Mouse (Mus musculus): ENCODE data around the gene Ascl5. TPM values are rescaled to one million over a fixed set of nuclear protein-coding genes. Genes with fewer than 3 reads are reported as not detected.

Ascl5 gene
- polyA plus RNA-seq, 1 experiment, result 0.36 TPM

GRCm38 (mm10) chr1:136055771-136056170, 5.2 kb downstream of the Ascl5 start:
- H3K36me3 ChIP-seq (ENCODE audit: control insufficient read depth, insufficient read depth), result no peaks in the 10 kb centered on the region
- no peaks in the 10 kb centered on the region for H3K27me3 ChIP-seq (ENCODE audit: control insufficient read depth, insufficient read depth, insufficient read length)
- peak overlapping the region; percentile 27 for H3K4me2 ChIP-seq (ENCODE audit: low read depth)
- no peak overlapping the region for H3K4me3 ChIP-seq
- TF ChIP-seq REST (IDR thresholded peaks at IDR 0.05; ENCODE audit: insufficient read depth, insufficient read length) (no peak), USF1 (IDR thresholded peaks at IDR 0.05; ENCODE audit: low read depth) (no peak)
- no peak overlapping the region for H3ac ChIP-seq (ENCODE audit: control insufficient read depth, insufficient read length)
- no peaks in the 10 kb centered on the region for H3K79me2 ChIP-seq (ENCODE audit: control insufficient read depth, insufficient read depth)

GRCm38 (mm10) chr1:136058594-136058993, 8.0 kb downstream of the Ascl5 start:
- TF ChIP-seq MYOG (IDR thresholded peaks at IDR 0.05; ENCODE audit: control insufficient read depth in 1 of 3, insufficient read depth in 1 of 3, insufficient read length in 2 of 3, low read depth in 2 of 3) (no peak), CEBPB (IDR thresholded peaks at IDR 0.05; ENCODE audit: insufficient read depth, poor library complexity, severe bottlenecking) (no peak), USF1 (IDR thresholded peaks at IDR 0.05; ENCODE audit: low read depth) (no peak), MYOD1 (IDR thresholded peaks at IDR 0.05; ENCODE audit: control insufficient read depth in 1 of 3, insufficient read length in 2 of 3, low read depth in 2 of 3) (no peak), MAX (IDR thresholded peaks at IDR 0.05; ENCODE audit: low read depth) (no peak), E2F4 (IDR thresholded peaks at IDR 0.05; ENCODE audit: insufficient read depth) (no peak), POLR2A (IDR thresholded peaks at IDR 0.05; ENCODE audit: insufficient read length, low read depth) (no peak), POLR2AphosphoS2 (IDR thresholded peaks at IDR 0.05; ENCODE audit: insufficient read length, low read depth) (no peak), SRF (IDR thresholded peaks at IDR 0.05; ENCODE audit: control insufficient read depth, insufficient read length, low read depth) (no peak), REST (IDR thresholded peaks at IDR 0.05; ENCODE audit: insufficient read depth, insufficient read length) (no peak), TCF3 (IDR thresholded peaks at IDR 0.05; ENCODE audit: insufficient read length, low read depth) (no peak), TCF12 (IDR thresholded peaks at IDR 0.05; ENCODE audit: insufficient read depth, poor library complexity, severe bottlenecking) (no peak)
- no peak overlapping the region for H3K4me3 ChIP-seq

GRCm38 (mm10) chr1:136061041-136061789, 10.6 kb downstream of the Ascl5 start:
- no peak for TF ChIP-seq REST (IDR thresholded peaks at IDR 0.05; ENCODE audit: insufficient read depth, insufficient read length)
- peak in 1 of 3 experiments; percentile 15 for TF ChIP-seq MYOG (IDR thresholded peaks at IDR 0.05; ENCODE audit: control insufficient read depth in 1 of 3, insufficient read depth in 1 of 3, insufficient read length in 2 of 3, low read depth in 2 of 3)
- TF ChIP-seq TCF3 (IDR thresholded peaks at IDR 0.05; ENCODE audit: insufficient read length, low read depth), result no peak
- TF ChIP-seq MYOD1 (IDR thresholded peaks at IDR 0.05; ENCODE audit: control insufficient read depth in 1 of 3, insufficient read length in 2 of 3, low read depth in 2 of 3), result no peak
- no peak for TF ChIP-seq E2F4 (IDR thresholded peaks at IDR 0.05; ENCODE audit: insufficient read depth)
- no peak for TF ChIP-seq POLR2AphosphoS2 (IDR thresholded peaks at IDR 0.05; ENCODE audit: insufficient read length, low read depth)
- no peak for TF ChIP-seq MAX (IDR thresholded peaks at IDR 0.05; ENCODE audit: low read depth)
- no peak for TF ChIP-seq SRF (IDR thresholded peaks at IDR 0.05; ENCODE audit: control insufficient read depth, insufficient read length, low read depth)
- peak; percentile 3 for TF ChIP-seq TCF12 (IDR thresholded peaks at IDR 0.05; ENCODE audit: insufficient read depth, poor library complexity, severe bottlenecking)
- no peak overlapping the region for H3ac ChIP-seq (ENCODE audit: control insufficient read depth, insufficient read length)
- H3K27me3 ChIP-seq (ENCODE audit: control insufficient read depth, insufficient read depth, insufficient read length), result no peaks in the 10 kb centered on the region
- H3K4me3 ChIP-seq, result no peak overlapping the region
- H3K79me2 ChIP-seq (ENCODE audit: control insufficient read depth, insufficient read depth), result no peaks in the 10 kb centered on the region
- H3K36me3 ChIP-seq (ENCODE audit: control insufficient read depth, insufficient read depth), result no peaks in the 10 kb centered on the region
- peak overlapping the region; percentile 27 for H3K4me2 ChIP-seq (ENCODE audit: low read depth)

More at GRCm38 (mm10) chr1:136058594-136058993, 8.0 kb downstream of the Ascl5 start:
- H3K4me2 ChIP-seq (ENCODE audit: low read depth), result no peak overlapping the region
- H3K79me2 ChIP-seq (ENCODE audit: control insufficient read depth, insufficient read depth), result no peaks in the 10 kb centered on the region
- no peak overlapping the region for H3ac ChIP-seq (ENCODE audit: control insufficient read depth, insufficient read length)
- H3K36me3 ChIP-seq (ENCODE audit: control insufficient read depth, insufficient read depth), result no peaks in the 10 kb centered on the region
- no peaks in the 10 kb centered on the region for H3K27me3 ChIP-seq (ENCODE audit: control insufficient read depth, insufficient read depth, insufficient read length)

- TF ChIP-seq USF1 (IDR thresholded peaks at IDR 0.05; ENCODE audit: low read depth) (no peak), REST (IDR thresholded peaks at IDR 0.05; ENCODE audit: insufficient read depth, insufficient read length) (no peak), MAX (IDR thresholded peaks at IDR 0.05; ENCODE audit: low read depth) (no peak), TCF12 (IDR thresholded peaks at IDR 0.05; ENCODE audit: insufficient read depth, poor library complexity, severe bottlenecking) (no peak)
- H3K79me2 ChIP-seq (ENCODE audit: control insufficient read depth, insufficient read depth), result no peaks in the 10 kb centered on the region
Observed at GRCm38 (mm10) chr1:136061790-136062141, 11.2 kb downstream of the Ascl5 start.

GRCm38 (mm10) chr1:136063991-136064390, 13.4 kb downstream of the Ascl5 start:
- no peak overlapping the region for H3ac ChIP-seq (ENCODE audit: control insufficient read depth, insufficient read length)
- no peak overlapping the region for H3K4me3 ChIP-seq
- no peaks in the 10 kb centered on the region for H3K79me2 ChIP-seq (ENCODE audit: control insufficient read depth, insufficient read depth)
- H3K27me3 ChIP-seq (ENCODE audit: control insufficient read depth, insufficient read depth, insufficient read length), result no peaks in the 10 kb centered on the region
- H3K36me3 ChIP-seq (ENCODE audit: control insufficient read depth, insufficient read depth), result no peaks in the 10 kb centered on the region
- TF ChIP-seq POLR2AphosphoS2 (IDR thresholded peaks at IDR 0.05; ENCODE audit: insufficient read length, low read depth) (no peak), REST (IDR thresholded peaks at IDR 0.05; ENCODE audit: insufficient read depth, insufficient read length) (no peak), MYOD1 (IDR thresholded peaks at IDR 0.05; ENCODE audit: control insufficient read depth in 1 of 3, insufficient read length in 2 of 3, low read depth in 2 of 3) (no peak), E2F4 (IDR thresholded peaks at IDR 0.05; ENCODE audit: insufficient read depth) (no peak), TCF12 (IDR thresholded peaks at IDR 0.05; ENCODE audit: insufficient read depth, poor library complexity, severe bottlenecking) (no peak), MYOG (IDR thresholded peaks at IDR 0.05; ENCODE audit: control insufficient read depth in 1 of 3, insufficient read depth in 1 of 3, insufficient read length in 2 of 3, low read depth in 2 of 3) (no peak), TCF3 (IDR thresholded peaks at IDR 0.05; ENCODE audit: insufficient read length, low read depth) (no peak), USF1 (IDR thresholded peaks at IDR 0.05; ENCODE audit: low read depth) (no peak), MAX (IDR thresholded peaks at IDR 0.05; ENCODE audit: low read depth) (no peak), POLR2A (IDR thresholded peaks at IDR 0.05; ENCODE audit: insufficient read length, low read depth) (no peak), SRF (IDR thresholded peaks at IDR 0.05; ENCODE audit: control insufficient read depth, insufficient read length, low read depth) (no peak), CEBPB (IDR thresholded peaks at IDR 0.05; ENCODE audit: insufficient read depth, poor library complexity, severe bottlenecking) (no peak)
- no peak overlapping the region for H3K4me2 ChIP-seq (ENCODE audit: low read depth)

More at GRCm38 (mm10) chr1:136061790-136062141, 11.2 kb downstream of the Ascl5 start:
- H3K4me3 ChIP-seq, result no peak overlapping the region
- no peaks in the 10 kb centered on the region for H3K36me3 ChIP-seq (ENCODE audit: control insufficient read depth, insufficient read depth)
- H3ac ChIP-seq (ENCODE audit: control insufficient read depth, insufficient read length), result no peak overlapping the region
- no peak overlapping the region for H3K4me2 ChIP-seq (ENCODE audit: low read depth)
- no peaks in the 10 kb centered on the region for H3K27me3 ChIP-seq (ENCODE audit: control insufficient read depth, insufficient read depth, insufficient read length)

All from myocyte (in vitro differentiated cells).